Mouse (Mus musculus) bone marrow macrophage, adult 2 months (primary cell): ENCODE data around the gene Alyref. TPM values are rescaled to one million over a fixed set of nuclear protein-coding genes. Genes with fewer than 3 reads are reported as not detected.

Source experiments
- H3K27ac ChIP-seq: 2 replicates; pipeline ENCODE4 v1.5.1; 2012; ENCODE audit warnings: low read depth, low read length; ENCODE audit not compliant: insufficient read depth
- H3K4me1 ChIP-seq: 2 replicates; pipeline ENCODE4 v1.6.1; 2012; ENCODE audit warnings: low read length; ENCODE audit not compliant: control insufficient read depth, insufficient read depth
- H3K4me3 ChIP-seq: 2 replicates; pipeline ENCODE4 v1.5.1; 2012; ENCODE audit warnings: mild to moderate bottlenecking, low read length, moderate library complexity; ENCODE audit not compliant: insufficient read depth
- CTCF ChIP-seq: IDR thresholded peaks from 2 replicates; pipeline ENCODE4 v1.5.1; 2012; ENCODE audit warnings: low read depth, mild to moderate bottlenecking, low read length, moderate library complexity
- POLR2A ChIP-seq: IDR thresholded peaks from 2 replicates; pipeline ENCODE4 v1.6.1; 2012; ENCODE audit warnings: mild to moderate bottlenecking, low read depth, low read length, borderline replicate concordance
- polyA plus RNA-seq: library from polyadenylated mRNA; stranded (reverse); fragments of >200 nt; gene quantifications from 2 replicates; pipeline ENCODE4 v1.2.4, GENCODE M21; 2012; ENCODE audit not compliant: missing spikeins, insufficient read depth, insufficient read length

Gene Alyref
- polyA plus RNA-seq, 1 experiment: 97.5 TPM

DNA sequence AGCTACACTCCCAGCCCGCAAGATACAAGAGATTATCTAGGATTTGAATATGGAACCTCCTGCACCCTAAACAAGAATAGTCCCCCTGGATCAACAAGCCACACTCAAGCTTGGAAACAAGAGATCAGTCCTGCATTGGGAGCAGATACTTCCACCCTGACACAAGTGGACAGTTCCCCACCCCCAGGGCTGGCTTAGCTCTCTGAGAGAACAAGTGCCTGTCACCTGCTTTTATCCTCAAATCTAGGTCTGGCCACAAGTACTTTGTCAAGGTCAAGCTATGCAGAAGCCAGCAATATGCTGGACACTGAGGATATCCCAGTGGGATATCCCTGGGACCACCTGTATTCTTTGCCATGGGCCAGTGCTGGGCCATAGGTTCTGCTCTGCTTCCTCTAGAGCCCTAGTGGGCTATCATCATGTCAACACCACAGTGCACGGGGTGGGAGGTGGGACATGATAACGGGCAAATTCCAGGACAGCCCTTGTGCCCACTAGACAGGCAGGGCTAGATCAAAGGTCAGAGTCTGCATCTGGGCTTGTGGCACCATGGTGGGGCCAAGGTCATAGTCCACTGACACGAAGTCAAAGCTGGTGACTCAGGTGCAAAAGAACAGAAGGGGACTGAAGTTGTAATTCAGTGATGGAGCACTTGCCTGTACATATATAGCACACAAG, 18.6 kb upstream of the Alyref start:
- TF ChIP-seq POLR2A: no peak
- no peak for TF ChIP-seq CTCF
- Histone ChIP-seq H3K4me1 (peaks cover 17% of the 10 kb centered on the region), H3K27ac (peak overlapping the region; percentile 73), H3K4me3 (peak overlapping the region; percentile 93)

DNA sequence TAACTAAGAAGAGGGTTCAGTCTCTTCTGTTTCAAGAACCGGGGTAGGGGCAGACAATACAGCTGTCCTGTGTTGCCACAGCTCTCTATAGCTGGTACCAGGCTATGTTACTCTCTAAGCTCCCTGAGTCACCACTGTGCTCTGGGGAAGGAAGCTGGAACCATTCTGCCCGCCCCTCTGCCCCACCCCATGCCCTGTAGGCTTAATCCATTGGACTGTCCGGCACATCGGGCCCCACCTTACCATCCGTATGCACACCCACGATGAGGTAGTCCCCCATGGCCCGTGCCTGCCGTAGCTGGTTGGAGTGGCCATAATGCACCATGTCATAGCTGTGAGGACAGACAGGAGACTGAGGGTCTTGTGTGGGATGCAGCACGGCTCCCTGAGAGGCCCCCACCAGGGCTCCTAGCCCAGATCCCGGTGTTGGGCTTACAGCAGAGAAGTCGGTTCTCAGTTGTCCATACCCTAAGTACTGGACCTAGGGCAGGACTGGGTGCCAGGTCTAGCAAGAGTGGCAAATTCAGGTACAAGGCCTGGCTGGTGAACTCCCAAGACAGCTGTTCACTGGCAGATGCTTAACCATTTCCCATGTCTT, 17.5 kb upstream of the Alyref start:
- Histone ChIP-seq H3K27ac (no peak overlapping the region), H3K4me3 (peak overlapping the region; percentile 19; the same call in 1 of the 2 replicates), H3K4me1 (peaks cover 17% of the 10 kb centered on the region)
- no peak for TF ChIP-seq POLR2A
- TF ChIP-seq CTCF: no peak

DNA sequence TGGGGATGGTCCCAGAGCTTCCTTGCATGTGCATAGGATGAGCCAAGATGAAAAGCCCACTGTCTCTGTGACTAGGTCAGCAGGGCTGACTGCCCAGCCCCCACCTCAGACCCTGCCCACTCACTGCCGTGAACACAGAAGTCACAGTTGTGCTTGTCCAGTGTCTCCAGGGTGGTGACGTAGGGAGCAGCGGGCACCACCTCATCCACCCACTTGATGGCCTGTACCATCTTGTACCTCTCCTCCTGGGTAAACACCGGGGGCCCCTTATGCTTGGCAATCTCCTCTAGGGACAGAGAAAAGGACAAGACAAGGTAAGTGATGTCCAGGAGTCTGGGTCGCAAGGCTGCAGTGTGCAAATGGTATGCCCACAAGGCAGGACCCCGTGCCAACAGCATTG, 17.0 kb upstream of the Alyref start:
- TF ChIP-seq POLR2A (no peak), CTCF (no peak)
- H3K4me3 ChIP-seq: no peak overlapping the region
- peaks cover 17% of the 10 kb centered on the region for H3K4me1 ChIP-seq
- H3K27ac ChIP-seq: no peak overlapping the region

DNA sequence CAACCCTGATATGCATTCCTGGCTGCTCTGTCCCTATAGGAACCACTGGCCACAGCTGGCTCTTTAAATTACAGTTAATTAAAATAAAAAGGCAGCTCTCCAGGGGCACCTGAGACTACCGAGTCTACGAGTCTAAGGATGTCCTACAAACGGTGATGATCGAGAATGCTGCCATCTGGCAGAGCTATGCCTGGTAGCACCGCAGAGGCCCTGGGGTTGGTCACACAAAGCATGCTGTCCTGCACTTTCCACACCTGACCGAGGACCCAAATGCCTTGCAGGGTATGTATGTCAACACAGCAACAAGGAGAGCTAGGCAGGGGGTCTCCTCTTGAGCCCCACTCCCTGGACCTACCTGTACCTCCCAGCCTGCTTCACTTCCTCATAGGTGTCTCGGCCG, 15.8 kb upstream of the Alyref start:
- Histone ChIP-seq H3K27ac (no peak overlapping the region), H3K4me1 (peaks cover 17% of the 10 kb centered on the region), H3K4me3 (no peak overlapping the region)
- TF ChIP-seq POLR2A (no peak), CTCF (no peak)

DNA sequence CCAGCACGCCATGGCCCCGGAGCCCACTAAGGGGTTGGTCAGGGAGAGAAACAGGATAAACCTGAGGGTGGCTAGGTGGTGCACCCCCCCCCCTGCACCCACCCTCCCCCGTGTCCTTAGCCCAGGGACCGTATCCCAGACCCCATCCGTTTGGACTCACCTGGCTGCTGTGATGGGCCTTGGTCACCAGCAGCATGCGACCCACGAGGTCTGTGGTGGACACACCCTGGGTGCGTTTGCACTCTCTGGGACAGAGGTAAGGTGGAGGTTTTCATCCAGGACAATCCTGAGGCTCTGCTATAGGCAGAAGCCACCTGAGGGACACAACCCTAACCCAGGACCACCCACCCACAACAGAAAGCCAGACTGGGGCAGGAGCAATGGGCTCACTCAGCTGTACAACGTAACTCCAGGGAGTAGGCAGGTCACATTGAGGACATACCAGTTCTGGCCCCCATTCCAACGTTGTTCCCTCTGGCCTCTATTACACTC, 15.4 kb upstream of the Alyref start:
- TF ChIP-seq CTCF: no peak
- TF ChIP-seq POLR2A: no peak
- Histone ChIP-seq H3K4me1 (peaks cover 17% of the 10 kb centered on the region), H3K27ac (no peak overlapping the region), H3K4me3 (no peak overlapping the region)

DNA sequence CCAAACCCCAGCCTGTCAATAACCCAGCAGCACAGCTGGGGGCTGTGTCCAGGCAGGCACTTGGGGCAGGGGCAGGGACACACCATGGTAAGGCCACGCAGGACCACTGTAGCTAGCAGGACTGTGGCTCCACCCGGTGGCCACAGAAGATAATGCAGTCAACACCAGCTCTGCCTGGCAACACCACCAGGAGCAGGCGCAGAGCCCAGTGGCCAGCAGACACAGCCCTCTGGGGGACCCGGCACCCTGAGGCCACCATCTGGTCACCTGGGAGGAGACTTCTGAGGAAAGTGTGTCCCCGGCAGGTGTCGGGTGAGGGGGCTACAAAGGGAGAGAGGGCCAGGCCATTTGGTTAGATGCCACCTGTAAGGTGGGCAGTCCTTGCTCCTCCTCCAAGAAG, 14.6 kb upstream of the Alyref start:
- Histone ChIP-seq H3K27ac (no peak overlapping the region), H3K4me3 (no peak overlapping the region), H3K4me1 (peaks cover 15% of the 10 kb centered on the region)
- peak; percentile 54 for TF ChIP-seq CTCF
- TF ChIP-seq POLR2A: no peak

DNA sequence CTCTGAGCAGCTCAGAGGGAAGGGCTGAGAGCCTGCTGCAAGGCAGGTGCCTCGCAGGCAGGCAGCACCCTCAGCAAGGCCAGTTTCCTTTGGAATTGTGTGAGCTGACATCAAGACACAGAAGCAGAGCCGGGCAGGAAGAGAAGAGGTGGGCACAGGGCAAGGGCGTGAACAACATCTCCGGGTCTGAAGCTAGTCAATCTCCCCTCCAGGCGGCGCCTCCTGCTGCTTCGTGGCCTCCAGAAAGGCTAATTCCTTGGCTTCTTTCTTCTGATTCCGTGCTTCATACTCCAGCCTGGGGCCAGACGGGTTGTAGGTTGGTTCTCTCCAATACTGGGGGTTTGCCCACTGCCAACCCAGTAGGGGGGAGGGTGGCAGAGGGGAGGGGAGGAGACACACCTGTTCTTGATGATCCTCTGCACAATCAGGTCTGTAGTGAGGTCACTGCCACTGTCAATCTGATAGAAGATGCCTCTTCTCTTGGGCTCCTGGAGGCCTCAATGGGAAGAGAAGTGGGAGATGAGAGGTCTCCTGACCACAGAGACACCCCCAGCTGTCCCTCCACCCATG, 12.4 kb upstream of the Alyref start:
- no peak for TF ChIP-seq POLR2A
- Histone ChIP-seq H3K4me3 (no peak overlapping the region), H3K27ac (no peak overlapping the region), H3K4me1 (peaks cover 6% of the 10 kb centered on the region)

DNA sequence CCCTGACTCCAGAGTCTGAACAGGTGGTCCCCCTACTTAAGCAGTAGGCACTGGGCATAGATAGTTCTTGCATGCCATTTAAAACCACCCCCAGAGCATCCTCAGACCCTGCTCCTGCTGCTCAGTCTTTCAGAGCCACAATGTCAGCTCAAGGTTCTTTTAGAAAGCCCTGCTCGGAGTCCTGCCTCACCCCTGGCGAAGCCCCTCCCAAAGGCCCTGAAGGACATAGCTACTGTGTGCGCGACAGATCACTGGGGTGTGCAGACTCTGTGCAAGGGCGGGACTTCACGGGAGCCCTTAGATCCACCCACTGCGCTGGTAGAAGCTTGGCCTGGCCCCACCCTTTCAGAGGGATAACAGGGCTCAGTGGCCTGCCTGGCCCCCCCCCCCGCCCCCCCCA, 11.1 kb upstream of the Alyref start:
- TF ChIP-seq POLR2A (no peak), CTCF (no peak)
- H3K4me1 ChIP-seq: no peaks in the 10 kb centered on the region; the same call in 1 of the 2 replicates

DNA sequence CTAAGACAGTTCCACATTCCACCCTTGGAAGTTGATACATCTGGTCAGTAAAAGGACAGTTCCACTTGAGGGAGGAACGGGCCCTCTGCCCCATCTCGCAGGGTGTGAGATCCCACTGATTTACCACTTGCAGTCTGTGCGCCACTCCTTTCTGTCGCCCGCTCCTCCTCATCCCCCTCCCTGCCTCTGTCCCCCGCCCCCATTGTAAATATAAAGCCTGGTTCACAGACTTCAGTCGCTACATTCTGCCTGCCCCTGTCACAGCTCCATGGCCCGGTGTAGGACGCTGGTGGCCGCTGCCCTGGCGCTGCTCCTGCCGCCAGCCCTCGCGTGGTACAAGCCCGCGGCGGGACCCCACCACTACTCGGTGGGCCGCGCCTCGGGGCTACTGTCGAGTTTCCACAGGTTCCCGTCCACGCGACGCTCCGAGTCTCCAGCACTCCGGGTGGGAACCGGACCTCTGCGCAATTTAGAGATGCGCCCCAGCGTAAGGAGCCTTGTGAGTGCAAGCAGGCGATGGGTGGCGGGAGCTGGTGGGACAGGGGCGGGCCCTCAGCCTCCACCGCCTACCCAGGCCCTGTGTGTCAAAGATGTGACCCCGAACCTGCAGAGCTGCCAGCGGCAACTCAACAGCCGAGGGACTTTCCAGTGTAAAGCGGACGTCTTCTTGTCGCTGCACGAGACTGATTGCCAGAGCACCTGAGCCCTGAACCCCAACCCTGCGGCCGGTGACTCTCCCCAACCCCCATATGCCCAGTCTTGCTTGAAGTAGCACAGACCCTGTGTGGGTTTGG, 10.3 kb upstream of the Alyref start, which contains the start of gene Npb:
Gene Npb, plus strand, starts transcription at position 237 of the 794 bp plus-strand sequence.
- Histone ChIP-seq H3K4me1 (no peaks in the 10 kb centered on the region), H3K4me3 (no peak within 1 kb of the TSS), H3K27ac (no peak within 1 kb of the TSS)
- no peak for TF ChIP-seq POLR2A
- no peak for TF ChIP-seq CTCF

More for the DNA sequence above, 11.1 kb upstream of the Alyref start:
- H3K4me3 ChIP-seq: no peak overlapping the region
- H3K27ac ChIP-seq: no peak overlapping the region
